Mouse (Mus musculus): ENCODE data around the gene Rnd2. TPM values are rescaled to one million over a fixed set of nuclear protein-coding genes. Genes with fewer than 3 reads are reported as not detected.
A peak's percentile ranks its signal among the peaks of the same experiment; 100 is the strongest.
"Not testable (repeated sequence)": the region's sequence is repeated elsewhere in the genome, so short reads cannot be mapped to it uniquely, and the experiment has no call there.

The Rnd2 gene
- polyA plus RNA-seq, 1 experiment, result 19.2 TPM

- Histone ChIP-seq H3K4me3 (ENCODE audit: insufficient read depth, poor library complexity, severe bottlenecking) (peak overlapping the region; percentile 44), H3K79me2 (ENCODE audit: control insufficient read depth, insufficient read depth) (peaks cover 61% of the 10 kb centered on the region), H3K27me3 (ENCODE audit: control insufficient read depth, insufficient read depth, insufficient read length) (no peaks in the 10 kb centered on the region), H3K79me3 (ENCODE audit: low read depth) (peaks cover 24% of the 10 kb centered on the region), H3ac (ENCODE audit: control insufficient read depth, insufficient read length, low read depth) (peak overlapping the region; percentile 2), H3K36me3 (ENCODE audit: control insufficient read depth, insufficient read depth) (peaks cover 26% of the 10 kb centered on the region)
- TF ChIP-seq MAX (IDR thresholded peaks at IDR 0.05) (no peak), CEBPB (IDR thresholded peaks at IDR 0.05; ENCODE audit: low read depth) (no peak), CTCF (IDR thresholded peaks at IDR 0.05; ENCODE audit: control insufficient read depth, insufficient read depth, insufficient read length) (no peak), MYOG (IDR thresholded peaks at IDR 0.05; ENCODE audit: control insufficient read depth, extremely low read depth, insufficient read length) (no peak), USF1 (IDR thresholded peaks at IDR 0.05; ENCODE audit: low read depth) (no peak), FOSL1 (IDR thresholded peaks at IDR 0.05; ENCODE audit: insufficient read depth, low read length, poor library complexity, severe bottlenecking) (no peak), MYOD1 (IDR thresholded peaks at IDR 0.05; ENCODE audit: control insufficient read depth, insufficient read length, low read depth) (no peak)
Observed at GRCm38 (mm10) chr11:101448899-101449298, 15.9 kb upstream of the Rnd2 start.

- Histone ChIP-seq H3K79me2 (ENCODE audit: control insufficient read depth, insufficient read depth) (peaks cover 54% of the 10 kb centered on the region), H3K36me3 (ENCODE audit: control insufficient read depth, insufficient read depth) (peaks cover 19% of the 10 kb centered on the region), H3K79me3 (ENCODE audit: low read depth) (peaks cover 17% of the 10 kb centered on the region)
- not testable (repeated sequence) for H3ac ChIP-seq (ENCODE audit: control insufficient read depth, insufficient read length, low read depth); H3K27me3 ChIP-seq (ENCODE audit: control insufficient read depth, insufficient read depth, insufficient read length); H3K4me3 ChIP-seq (ENCODE audit: insufficient read depth, poor library complexity, severe bottlenecking)
Observed at GRCm38 (mm10) chr11:101449596-101449995, 15.2 kb upstream of the Rnd2 start.

DNA sequence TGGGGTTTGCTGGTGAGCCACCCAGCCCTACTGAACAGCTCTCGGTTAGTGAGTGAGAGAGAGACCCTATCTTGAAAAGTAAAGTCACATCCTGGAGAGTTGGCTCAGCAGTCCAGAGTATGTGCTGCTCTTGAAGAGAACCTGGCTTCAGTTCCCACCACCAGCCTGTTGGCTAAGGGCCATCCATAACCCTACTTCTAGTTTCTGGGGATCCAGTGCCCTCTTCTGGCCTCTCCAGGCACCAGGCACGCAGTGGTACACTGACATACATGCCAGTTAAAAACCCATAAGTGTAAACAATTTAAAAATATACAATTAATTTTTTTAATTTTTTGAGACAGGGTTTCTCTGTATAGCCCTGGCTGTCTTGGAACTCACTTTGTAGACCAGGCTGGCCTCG, 14.4 kb upstream of the Rnd2 start:
- no peak overlapping the region for H3ac ChIP-seq (ENCODE audit: control insufficient read depth, insufficient read length, low read depth)
- peaks cover 11% of the 10 kb centered on the region for H3K79me3 ChIP-seq (ENCODE audit: low read depth)
- no peaks in the 10 kb centered on the region for H3K27me3 ChIP-seq (ENCODE audit: control insufficient read depth, insufficient read depth, insufficient read length)
- no peak overlapping the region for H3K4me3 ChIP-seq (ENCODE audit: insufficient read depth, poor library complexity, severe bottlenecking)
- peaks cover 11% of the 10 kb centered on the region for H3K36me3 ChIP-seq (ENCODE audit: control insufficient read depth, insufficient read depth)
- H3K79me2 ChIP-seq (ENCODE audit: control insufficient read depth, insufficient read depth), result peaks cover 52% of the 10 kb centered on the region
- TF ChIP-seq CTCF (IDR thresholded peaks at IDR 0.05; ENCODE audit: control insufficient read depth, insufficient read depth, insufficient read length) (peak; percentile 15), MYOG (IDR thresholded peaks at IDR 0.05; ENCODE audit: control insufficient read depth, extremely low read depth, insufficient read length) (no peak)

DNA sequence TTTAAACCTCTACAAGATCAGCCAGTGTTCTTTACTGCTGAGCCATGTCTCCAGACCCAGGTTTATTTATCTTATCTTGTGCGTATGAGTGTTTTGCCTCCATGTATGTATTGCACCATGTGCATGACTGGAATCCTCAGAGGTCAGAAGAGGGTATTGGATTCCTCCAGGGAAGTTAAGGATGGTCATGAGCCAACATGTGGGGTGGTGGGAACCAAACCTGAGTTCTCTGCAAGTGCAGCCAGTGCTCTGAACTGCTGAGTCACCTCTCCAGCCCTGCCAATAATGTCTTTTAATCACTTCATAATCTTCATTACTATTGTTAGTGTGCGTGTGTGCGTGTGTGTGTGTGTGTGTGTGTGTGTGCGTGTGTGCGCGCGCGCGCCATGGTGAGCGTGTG, 13.3 kb upstream of the Rnd2 start:
- Histone ChIP-seq H3K4me3 (ENCODE audit: insufficient read depth, poor library complexity, severe bottlenecking) (no peak overlapping the region), H3K36me3 (ENCODE audit: control insufficient read depth, insufficient read depth) (peaks cover 3% of the 10 kb centered on the region), H3ac (ENCODE audit: control insufficient read depth, insufficient read length, low read depth) (no peak overlapping the region), H3K27me3 (ENCODE audit: control insufficient read depth, insufficient read depth, insufficient read length) (no peaks in the 10 kb centered on the region), H3K79me3 (ENCODE audit: low read depth) (peaks cover 11% of the 10 kb centered on the region), H3K79me2 (ENCODE audit: control insufficient read depth, insufficient read depth) (peaks cover 53% of the 10 kb centered on the region)
- no peak for TF ChIP-seq MYOG (IDR thresholded peaks at IDR 0.05; ENCODE audit: control insufficient read depth, extremely low read depth, insufficient read length)
- no peak for TF ChIP-seq CTCF (IDR thresholded peaks at IDR 0.05; ENCODE audit: control insufficient read depth, insufficient read depth, insufficient read length)
- no peak for TF ChIP-seq MAX (IDR thresholded peaks at IDR 0.05)
- no peak for TF ChIP-seq MYOD1 (IDR thresholded peaks at IDR 0.05; ENCODE audit: control insufficient read depth, insufficient read length, low read depth)
- no peak for TF ChIP-seq FOSL1 (IDR thresholded peaks at IDR 0.05; ENCODE audit: insufficient read depth, low read length, poor library complexity, severe bottlenecking)
- no peak for TF ChIP-seq CEBPB (IDR thresholded peaks at IDR 0.05; ENCODE audit: low read depth)
- no peak for TF ChIP-seq USF1 (IDR thresholded peaks at IDR 0.05; ENCODE audit: low read depth)

GRCm38 (mm10) chr11:101452093-101452774, 12.6 kb upstream of the Rnd2 start:
- TF ChIP-seq USF1 (IDR thresholded peaks at IDR 0.05; ENCODE audit: low read depth) (no peak), MYOD1 (IDR thresholded peaks at IDR 0.05; ENCODE audit: control insufficient read depth, insufficient read length, low read depth) (no peak), FOSL1 (IDR thresholded peaks at IDR 0.05; ENCODE audit: insufficient read depth, low read length, poor library complexity, severe bottlenecking) (no peak), CEBPB (IDR thresholded peaks at IDR 0.05; ENCODE audit: low read depth) (no peak), MYOG (IDR thresholded peaks at IDR 0.05; ENCODE audit: control insufficient read depth, extremely low read depth, insufficient read length) (no peak), MAX (IDR thresholded peaks at IDR 0.05) (no peak)
- H3K79me3 ChIP-seq (ENCODE audit: low read depth), result peaks cover 11% of the 10 kb centered on the region

DNA sequence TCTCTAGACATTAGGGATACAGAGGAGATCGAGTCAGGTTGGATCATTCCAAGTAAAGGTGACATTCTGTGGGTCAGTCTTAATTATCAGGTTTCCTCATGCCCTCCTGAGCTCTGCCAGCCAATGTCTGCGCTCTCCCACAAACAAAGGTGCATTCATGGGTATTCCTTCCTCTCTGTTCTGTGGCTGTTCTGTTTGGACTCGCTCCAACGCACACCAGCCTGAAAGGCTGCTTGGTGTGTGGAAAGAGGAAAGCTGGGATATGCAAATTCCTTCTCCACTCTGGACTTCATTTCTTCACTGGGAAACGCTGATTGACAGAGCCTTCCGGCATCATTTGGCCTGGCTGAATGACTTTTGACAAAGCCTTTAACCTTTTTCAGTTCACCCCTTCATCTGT, 10.1 kb upstream of the Rnd2 start:
- TF ChIP-seq USF1 (IDR thresholded peaks at IDR 0.05; ENCODE audit: low read depth), result no peak
- TF ChIP-seq FOSL1 (IDR thresholded peaks at IDR 0.05; ENCODE audit: insufficient read depth, low read length, poor library complexity, severe bottlenecking), result no peak
- TF ChIP-seq CTCF (IDR thresholded peaks at IDR 0.05; ENCODE audit: control insufficient read depth, insufficient read depth, insufficient read length), result no peak
- TF ChIP-seq MAX (IDR thresholded peaks at IDR 0.05), result no peak
- no peak for TF ChIP-seq MYOD1 (IDR thresholded peaks at IDR 0.05; ENCODE audit: control insufficient read depth, insufficient read length, low read depth)
- TF ChIP-seq CEBPB (IDR thresholded peaks at IDR 0.05; ENCODE audit: low read depth), result no peak
- H3K27me3 ChIP-seq (ENCODE audit: control insufficient read depth, insufficient read depth, insufficient read length), result no peaks in the 10 kb centered on the region

More at GRCm38 (mm10) chr11:101452093-101452774, 12.6 kb upstream of the Rnd2 start:
- Histone ChIP-seq H3ac (ENCODE audit: control insufficient read depth, insufficient read length, low read depth) (no peak overlapping the region), H3K4me3 (ENCODE audit: insufficient read depth, poor library complexity, severe bottlenecking) (no peak overlapping the region), H3K36me3 (ENCODE audit: control insufficient read depth, insufficient read depth) (peaks cover 9% of the 10 kb centered on the region), H3K27me3 (ENCODE audit: control insufficient read depth, insufficient read depth, insufficient read length) (no peaks in the 10 kb centered on the region), H3K79me2 (ENCODE audit: control insufficient read depth, insufficient read depth) (peaks cover 53% of the 10 kb centered on the region)

More for the DNA sequence above, 10.1 kb upstream of the Rnd2 start:
- H3K36me3 ChIP-seq (ENCODE audit: control insufficient read depth, insufficient read depth), result peaks cover 32% of the 10 kb centered on the region
- peaks cover 42% of the 10 kb centered on the region for H3K79me2 ChIP-seq (ENCODE audit: control insufficient read depth, insufficient read depth)
- H3K4me3 ChIP-seq (ENCODE audit: insufficient read depth, poor library complexity, severe bottlenecking), result no peak overlapping the region
- H3ac ChIP-seq (ENCODE audit: control insufficient read depth, insufficient read length, low read depth), result peak overlapping the region; percentile 46
- peaks cover 11% of the 10 kb centered on the region for H3K79me3 ChIP-seq (ENCODE audit: low read depth)
